Mouse (Mus musculus) heart, embryonic 12.5 days (tissue): ENCODE measurements around the gene Mtus2. TPM values are rescaled to one million over a fixed set of nuclear protein-coding genes. Genes with fewer than 3 reads are reported as not detected.

Source experiments
- polyA plus RNA-seq: library from polyadenylated mRNA; unstranded; fragments of >200 nt; fragmentation: Nextera tagmentation; extraction: Ambion mirVana; gene quantifications from 2 replicates; pipeline ENCODE4 v1.2.1, GENCODE M21; 2016

Gene Mtus2
- polyA plus RNA-seq, 1 experiment from 2014 or later: 104 TPM

Other genes starting within 250 kb of the Mtus2 start
- gene Flt1, start 231.3 kb upstream of the Mtus2 start, polyA plus RNA-seq: 27.8 and 30.4 TPM in 2 replicates
- 348 and 392 TPM in 2 replicates for gene Pomp, start 96.9 kb upstream of the Mtus2 start, polyA plus RNA-seq
- gene Slc46a3, start 62.5 kb upstream of the Mtus2 start, polyA plus RNA-seq: 2.7 and 2.8 TPM in 2 replicates